Mouse (Mus musculus): ENCODE measurements around the gene Cc2d1b.

Gene Cc2d1b

DNA sequence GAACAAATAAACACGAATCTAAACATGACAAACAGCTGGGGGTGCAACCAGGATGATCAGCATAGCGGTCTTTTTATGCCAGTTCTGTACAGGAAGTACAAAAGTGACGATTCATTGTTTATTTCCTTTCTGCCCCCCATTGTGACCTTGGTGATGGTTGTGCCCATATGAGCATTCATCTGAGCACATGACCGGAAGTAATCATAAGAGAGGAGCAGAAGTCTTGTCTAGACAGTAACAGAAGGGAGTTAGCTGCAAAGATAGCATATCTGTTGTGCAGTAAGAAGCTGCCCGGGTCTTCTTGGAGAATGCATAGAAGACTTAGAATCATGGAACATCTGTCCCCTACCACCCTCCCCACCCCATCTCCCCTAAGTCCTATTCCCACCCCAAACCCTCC, 19.0 kb downstream of the Cc2d1b start:
- DNase-seq (ENCODE audit: low read depth, low spot score): no peak

DNA sequence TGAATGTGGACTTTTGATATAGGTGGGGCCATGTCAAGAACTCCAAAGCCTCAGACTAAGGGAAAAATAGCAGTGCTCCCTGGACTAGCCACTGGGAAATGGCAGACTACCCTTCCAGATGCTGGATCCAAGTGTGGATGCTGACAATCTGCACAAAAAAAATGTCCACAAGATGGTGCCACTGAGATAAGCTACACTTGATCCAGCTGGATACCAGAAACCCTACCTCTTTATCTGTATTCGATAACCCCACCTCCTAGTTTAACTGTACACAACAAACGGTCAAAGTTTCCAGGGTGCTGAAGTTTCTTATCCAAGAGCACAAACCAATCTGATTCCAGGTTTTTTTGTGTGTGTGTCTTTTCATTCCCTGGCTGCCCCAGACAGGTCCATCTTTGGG, 44.7 kb downstream of the Cc2d1b start:
- no peak for DNase-seq (ENCODE audit: low read depth, low spot score)

All from c-Kit-negative CD71-positive TER-119-positive erythroid progenitor cells, embryonic 14.5 days (primary cell).